Mouse (Mus musculus) spleen, adult 2 months (tissue): ENCODE measurements around the gene Pdzk1ip1.

ENCODE experiments used
- CTCF ChIP-seq: fragments of 200-500 bp; IDR thresholded peaks from 2 replicates; pipeline ENCODE4 v1.5.1; 2011; ENCODE audit warnings: mild to moderate bottlenecking, inconsistent platforms; ENCODE audit not compliant: insufficient read depth, insufficient read length, insufficient replicate concordance; ENCODE audit errors: extremely low read depth
- POLR2A ChIP-seq: fragments of 200-500 bp; IDR thresholded peaks from 2 replicates; pipeline ENCODE4 v1.6.1; 2011; ENCODE audit warnings: low read depth, low read length, inconsistent platforms

- TF ChIP-seq POLR2A (no peak), CTCF (no peak)
Observed at GRCm38 (mm10) chr4:115075204-115075915, 13.1 kb upstream of the Pdzk1ip1 start.
